Mouse (Mus musculus) lung, adult 2 months (tissue): ENCODE results near the gene Ocrl.

Experiments used
- CTCF ChIP-seq: fragments of 200-500 bp; IDR thresholded peaks from 2 replicates; pipeline ENCODE4 v1.5.1; 2011; ENCODE audit warnings: mild to moderate bottlenecking, low read length, control low read depth; ENCODE audit not compliant: insufficient read depth
- POLR2A ChIP-seq: fragments of 200-500 bp; IDR thresholded peaks from 2 replicates; pipeline ENCODE4 v1.6.1; 2011; ENCODE audit warnings: low read depth, mild to moderate bottlenecking, control low read depth, low read length, borderline replicate concordance; ENCODE audit errors: extremely low read depth

- TF ChIP-seq POLR2A: no peak
- no peak for TF ChIP-seq CTCF
Observed at GRCm38 (mm10) chrX:47927981-47928380, 15.8 kb downstream of the Ocrl start.
